Comparison of ENCODE assay signal across 9 mouse cellular contexts in genomic region chr15:80225208-80225607, GRCm38 (mm10). TPM values are rescaled to one million over a fixed set of nuclear protein-coding genes. Genes with fewer than 3 reads are reported as not detected.
A peak's percentile ranks its signal among the peaks of the same experiment; 100 is the strongest.
DNase-seq lines count a peak whose midpoint lies in the region; ATAC-seq lines count a peak whose summit lies in the region.
"Had no signal": no experiment of that assay in that cellular context is flagged by ENCODE, and none has a peak within 500 bp of the region (broad histone marks: within the 10 kb centered on the region; RNA-seq: fewer than 3 reads in every experiment).

No protein-coding gene starts in this region.

- H3K27ac ChIP-seq in forebrain, embryonic 11.5 days (ENCODE audit: low read depth, low read length): no peak overlapping the region
- H3K27ac ChIP-seq in forebrain, embryonic 13.5 days: no peak overlapping the region
- H3K27ac ChIP-seq: midbrain, embryonic 12.5 days had no signal

- intact Hi-C loops in left cerebral cortex, postnatal 4 days (cut with DNase I): no loop called here

- no peaks in the 10 kb centered on the region for H3K36me3 ChIP-seq in forebrain, embryonic 11.5 days (ENCODE audit: control insufficient read depth, insufficient read depth, low read length)
- no peaks in the 10 kb centered on the region for H3K36me3 ChIP-seq in forebrain, embryonic 13.5 days (ENCODE audit: poor library complexity, severe bottlenecking)
- no peaks in the 10 kb centered on the region for H3K36me3 ChIP-seq in splenic B cell, adult 2 months (ENCODE audit: control insufficient read depth, insufficient read depth, low read length, poor library complexity, severe bottlenecking)
- H3K36me3 ChIP-seq: midbrain, embryonic 12.5 days had no signal

- no peaks in the 10 kb centered on the region for H3K27me3 ChIP-seq in forebrain, embryonic 11.5 days (ENCODE audit: control insufficient read depth, insufficient read depth, low read length)
- H3K27me3 ChIP-seq in forebrain, embryonic 13.5 days: no peaks in the 10 kb centered on the region
- H3K27me3 ChIP-seq in splenic B cell, adult 2 months (ENCODE audit: control insufficient read depth, insufficient read depth, low read length, poor library complexity, severe bottlenecking): no peaks in the 10 kb centered on the region
- H3K27me3 ChIP-seq: midbrain, embryonic 12.5 days had no signal

- no peaks in the 10 kb centered on the region for H3K9me3 ChIP-seq in forebrain, embryonic 11.5 days (ENCODE audit: control insufficient read depth, low read length)
- no peaks in the 10 kb centered on the region for H3K9me3 ChIP-seq in forebrain, embryonic 13.5 days (replicated peaks)
- H3K9me3 ChIP-seq: midbrain, embryonic 12.5 days had no signal

- no peak overlapping the region for H3K4me3 ChIP-seq in forebrain, embryonic 11.5 days (ENCODE audit: low read depth, low read length)
- no peak overlapping the region for H3K4me3 ChIP-seq in forebrain, embryonic 13.5 days
- H3K4me3 ChIP-seq: midbrain, embryonic 12.5 days had no signal

- no peak overlapping the region for H3K9ac ChIP-seq in forebrain, embryonic 11.5 days (ENCODE audit: low read length)
- no peak overlapping the region for H3K9ac ChIP-seq in forebrain, embryonic 13.5 days
- H3K9ac ChIP-seq: midbrain, embryonic 12.5 days had no signal

- DNase-seq in forebrain, embryonic 11.5 days (ENCODE audit: low spot score): peak; percentile 89
- DNase-seq in adrenal gland, adult 2 months: peak; percentile 83
- peak; percentile 55 for DNase-seq in embryo, embryonic 11.5 days (ENCODE audit: low read depth, low spot score)
- peak; percentile 89 for DNase-seq in heart, postnatal 4 days
- peak; percentile 84 for DNase-seq in left cerebral cortex, postnatal 4 days
- DNase-seq in monocyte, adult 2 months (ENCODE audit: low read depth in 1 of 2, low spot score in 2 of 2): peak; percentile 50 to 71
- peak; percentile 81 for DNase-seq in splenic B cell, adult 2 months (ENCODE audit: low read depth, low spot score)

- no peak overlapping the region for H3K4me2 ChIP-seq in forebrain, embryonic 11.5 days (ENCODE audit: low read depth, low read length, severe bottlenecking)
- no peak overlapping the region for H3K4me2 ChIP-seq in forebrain, embryonic 13.5 days
- H3K4me2 ChIP-seq: midbrain, embryonic 12.5 days had no signal

- ATAC-seq in forebrain, embryonic 11.5 days (replicated peaks; ENCODE audit: low FRiP score): no peak
- ATAC-seq in forebrain, embryonic 13.5 days: no peak

- H3K4me1 ChIP-seq in forebrain, embryonic 11.5 days (replicated peaks; ENCODE audit: control insufficient read depth, insufficient read depth, low read length): no peaks in the 10 kb centered on the region
- H3K4me1 ChIP-seq in forebrain, embryonic 13.5 days: peaks cover 8% of the 10 kb centered on the region; the same call in 1 of the 2 replicates

- WGBS in forebrain, embryonic 11.5 days: 23% methylated on average over 9 of the region's 9 CpGs
- WGBS in forebrain, embryonic 13.5 days: 20% methylated on average over 9 of the region's 9 CpGs

RNA-seq across cellular contexts. Expression of gene Mief1, which starts 8.6 kb away (rescaled TPM):
- 47.0 and 47.1 TPM in 2 replicates for polyA plus RNA-seq in forebrain, embryonic 11.5 days (2014; fragmentation: Nextera tagmentation; extraction: Ambion mirVana)
- polyA plus RNA-seq in forebrain, embryonic 13.5 days (2015; fragmentation: Nextera tagmentation; extraction: Ambion mirVana): 39.6 and 40.3 TPM in 2 replicates
- 10 to 100 TPM; 38.7 to 47.7 TPM for total RNA-seq in adrenal gland, adult 2 months (2021)
- polyA plus RNA-seq in adrenal gland, adult 2 months (2012; rRNA removed): 17.1 and 17.8 TPM in 2 replicates
- total RNA-seq in heart, postnatal 4 days (2021): 10 to 100 TPM; 38.0 to 38.3 TPM
- 10 to 100 TPM; 29.3 to 30.6 TPM for total RNA-seq in left cerebral cortex, postnatal 4 days (2021)

RNA-seq across cellular contexts. Expression of gene AC140267.1, which starts 10.4 kb away (rescaled TPM):
- not detected in 2 replicates for polyA plus RNA-seq in forebrain, embryonic 11.5 days (2014; fragmentation: Nextera tagmentation; extraction: Ambion mirVana)
- polyA plus RNA-seq in forebrain, embryonic 13.5 days (2015; fragmentation: Nextera tagmentation; extraction: Ambion mirVana): 2.7 TPM in 1 of 2 replicates, not detected in the other
- 10 to 100 TPM in 1 of 2 experiments, 1 to 10 TPM in 1; 6.8 to 20.2 TPM for total RNA-seq in adrenal gland, adult 2 months (2021)
- not detected in 2 replicates for polyA plus RNA-seq in adrenal gland, adult 2 months (2012; rRNA removed)
- 10 to 100 TPM; 20.3 to 24.3 TPM for total RNA-seq in heart, postnatal 4 days (2021)
- total RNA-seq in left cerebral cortex, postnatal 4 days (2021): 10 to 100 TPM; 21.1 to 22.2 TPM

RNA-seq across cellular contexts. Expression of gene Atf4, which starts 29.8 kb away (rescaled TPM):
- 139 and 144 TPM in 2 replicates for polyA plus RNA-seq in forebrain, embryonic 11.5 days (2014; fragmentation: Nextera tagmentation; extraction: Ambion mirVana)
- 129 and 138 TPM in 2 replicates for polyA plus RNA-seq in forebrain, embryonic 13.5 days (2015; fragmentation: Nextera tagmentation; extraction: Ambion mirVana)
- total RNA-seq in adrenal gland, adult 2 months (2021): 100 to 1,000 TPM; 144 to 366 TPM
- 159 and 166 TPM in 2 replicates for polyA plus RNA-seq in adrenal gland, adult 2 months (2012; rRNA removed)
- 100 to 1,000 TPM; 119 to 131 TPM for total RNA-seq in heart, postnatal 4 days (2021)
- 100 to 1,000 TPM; 116 to 119 TPM for total RNA-seq in left cerebral cortex, postnatal 4 days (2021)

RNA-seq across cellular contexts. Expression of gene Rps19bp1, which starts 38.9 kb away (rescaled TPM):
- 69.1 and 69.4 TPM in 2 replicates for polyA plus RNA-seq in forebrain, embryonic 11.5 days (2014; fragmentation: Nextera tagmentation; extraction: Ambion mirVana)
- 62.0 and 63.8 TPM in 2 replicates for polyA plus RNA-seq in forebrain, embryonic 13.5 days (2015; fragmentation: Nextera tagmentation; extraction: Ambion mirVana)
- total RNA-seq in adrenal gland, adult 2 months (2021): 10 to 100 TPM; 41.8 to 45.8 TPM
- polyA plus RNA-seq in adrenal gland, adult 2 months (2012; rRNA removed): 20.0 and 21.3 TPM in 2 replicates
- total RNA-seq in heart, postnatal 4 days (2021): 10 to 100 TPM; 26.1 to 27.2 TPM
- total RNA-seq in left cerebral cortex, postnatal 4 days (2021): 10 to 100 TPM; 45.1 to 50.3 TPM

RNA-seq across cellular contexts. Expression of gene Mgat3, which starts 51.7 kb away (rescaled TPM):
- 8.8 and 9.2 TPM in 2 replicates for polyA plus RNA-seq in forebrain, embryonic 11.5 days (2014; fragmentation: Nextera tagmentation; extraction: Ambion mirVana)
- 7.3 and 7.8 TPM in 2 replicates for polyA plus RNA-seq in forebrain, embryonic 13.5 days (2015; fragmentation: Nextera tagmentation; extraction: Ambion mirVana)
- total RNA-seq in adrenal gland, adult 2 months (2021): 10 to 100 TPM in 1 of 2 experiments, 1 to 10 TPM in 1; 7.6 to 12.4 TPM
- 8.1 and 8.2 TPM in 2 replicates for polyA plus RNA-seq in adrenal gland, adult 2 months (2012; rRNA removed)
- 1 to 10 TPM; 2.5 TPM for total RNA-seq in heart, postnatal 4 days (2021)
- total RNA-seq in left cerebral cortex, postnatal 4 days (2021): 10 to 100 TPM; 80.4 to 83.1 TPM
